Mouse (Mus musculus) intestine, postnatal 0 days (tissue): ENCODE data around the gene Yaf2. TPM values are rescaled to one million over a fixed set of nuclear protein-coding genes. Genes with fewer than 3 reads are reported as not detected.
A peak's percentile ranks its signal among the peaks of the same experiment; 100 is the strongest.

Experiments
- ATAC-seq: fragments of 200-750 bp; cut with Nextera tagmentation; 2 replicates; pipeline ENCODE4 v1.8.0; 2017; ENCODE audit warnings: mild to moderate bottlenecking, moderate TSS enrichment, moderate library complexity
- H3K27ac ChIP-seq: fragments of 300-500 bp; sonication (generic); 2 replicates; pipeline ENCODE4 v1.5.1; 2014; ENCODE audit warnings: mild to moderate bottlenecking, low read depth, low read length, moderate library complexity
- H3K27me3 ChIP-seq: fragments of 300-500 bp; sonication (generic); replicated peaks from 2 replicates; pipeline ENCODE4 v1.6.1; 2014; ENCODE audit warnings: low read length, mixed read lengths; ENCODE audit not compliant: control insufficient read depth, insufficient read depth
- H3K36me3 ChIP-seq: fragments of 300-500 bp; sonication (generic); 2 replicates; pipeline ENCODE4 v1.6.1; 2014; ENCODE audit warnings: mild to moderate bottlenecking, moderate library complexity; ENCODE audit not compliant: control insufficient read depth, insufficient read depth
- H3K4me1 ChIP-seq: fragments of 300-500 bp; sonication (generic); replicated peaks from 2 replicates; pipeline ENCODE4 v1.6.1; 2014; ENCODE audit warnings: antibody characterized with exemption, low read length, mixed read lengths; ENCODE audit not compliant: control insufficient read depth, insufficient read depth
- H3K4me2 ChIP-seq: fragments of 300-500 bp; sonication (generic); replicated peaks from 2 replicates; pipeline ENCODE4 v1.6.1; 2014; ENCODE audit warnings: low read depth, mild to moderate bottlenecking, moderate library complexity
- H3K4me3 ChIP-seq: fragments of 300-500 bp; sonication (generic); 2 replicates; pipeline ENCODE4 v1.5.1; 2014; ENCODE audit warnings: low read depth, low read length
- H3K9ac ChIP-seq: fragments of 300-500 bp; sonication (generic); 2 replicates; pipeline ENCODE4 v1.6.1; 2014; ENCODE audit warnings: mild to moderate bottlenecking, low read depth, low read length
- H3K9me3 ChIP-seq: fragments of 300-500 bp; sonication (generic); 2 replicates; pipeline ENCODE4 v1.6.1; 2016; ENCODE audit warnings: mixed run types; ENCODE audit not compliant: control insufficient read depth
- CTCF ChIP-seq: sonication (generic); IDR thresholded peaks from 2 replicates; pipeline ENCODE4 v1.5.1; 2016; ENCODE audit warnings: low read depth, mild to moderate bottlenecking, control low read depth, antibody characterized with exemption, moderate library complexity
- WGBS: fragments of 180-500 bp; shearing (Covaris S2); extraction: QIAGEN DNeasy Blood & Tissue Kit; methylation state at CpG from one replicate; pipeline ENCODE4 v1.1.7; 2014; 5-methylcytosine and 5-hydroxymethylcytosine counted together
- polyA plus RNA-seq: library from polyadenylated mRNA; unstranded; fragments of >200 nt; fragmentation: Nextera tagmentation; extraction: Ambion mirVana; gene quantifications from 2 replicates; pipeline ENCODE4 v1.2.1, GENCODE M21; 2015

Gene Yaf2
- polyA plus RNA-seq, 1 experiment from 2014 or later: 45.0 TPM

DNA sequence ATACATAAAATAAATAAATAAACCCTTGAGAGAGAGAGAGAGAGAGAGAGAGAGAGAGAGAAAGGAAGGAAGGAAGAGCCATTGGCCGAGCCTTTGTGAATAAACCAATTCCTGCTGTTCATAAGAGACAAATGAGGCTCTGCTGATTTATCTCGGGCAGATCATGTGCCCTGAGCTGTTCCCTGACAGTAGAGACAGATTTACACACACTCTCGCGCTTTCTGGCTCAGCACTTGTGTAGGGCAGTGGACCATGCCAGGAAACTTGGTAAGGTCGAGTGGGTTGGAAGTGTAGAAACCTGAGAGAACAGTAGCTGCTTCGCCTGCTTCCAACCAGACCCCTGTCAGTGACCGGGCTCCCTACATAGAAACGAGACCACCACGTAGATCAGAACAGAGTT, 31.8 kb upstream of the Yaf2 start:
- WGBS: 59% methylated on average over 9 of the region's 9 CpGs
- Histone ChIP-seq H3K9ac (no peak overlapping the region), H3K27ac (no peak overlapping the region), H3K4me2 (no peak overlapping the region), H3K4me3 (no peak overlapping the region), H3K27me3 (no peaks in the 10 kb centered on the region), H3K4me1 (no peaks in the 10 kb centered on the region), H3K9me3 (no peaks in the 10 kb centered on the region), H3K36me3 (no peaks in the 10 kb centered on the region)
- no peak for TF ChIP-seq CTCF
- no peak for ATAC-seq

GRCm38 (mm10) chr15:93365561-93365960, 28.8 kb upstream of the Yaf2 start:
- no peaks in the 10 kb centered on the region for H3K27me3 ChIP-seq
- no peak for TF ChIP-seq CTCF
- H3K9me3 ChIP-seq: no peaks in the 10 kb centered on the region
- no peaks in the 10 kb centered on the region for H3K36me3 ChIP-seq
- ATAC-seq: no peak
- H3K9ac ChIP-seq: no peak overlapping the region
- WGBS: 76% methylated on average over 6 of the region's 6 CpGs
- no peak overlapping the region for H3K4me2 ChIP-seq
- H3K4me3 ChIP-seq: no peak overlapping the region
- no peaks in the 10 kb centered on the region for H3K4me1 ChIP-seq
- no peak overlapping the region for H3K27ac ChIP-seq

GRCm38 (mm10) chr15:93358346-93359095, 21.8 kb upstream of the Yaf2 start:
- no peaks in the 10 kb centered on the region for H3K4me1 ChIP-seq
- WGBS: 92% methylated on average over 18 of the region's 19 CpGs
- no peaks in the 10 kb centered on the region for H3K9me3 ChIP-seq
- no peak overlapping the region for H3K27ac ChIP-seq
- H3K36me3 ChIP-seq: no peaks in the 10 kb centered on the region
- no peak overlapping the region for H3K9ac ChIP-seq
- no peak overlapping the region for H3K4me2 ChIP-seq
- no peaks in the 10 kb centered on the region for H3K27me3 ChIP-seq
- H3K4me3 ChIP-seq: no peak overlapping the region
- ATAC-seq: no peak
- TF ChIP-seq CTCF: no peak

DNA sequence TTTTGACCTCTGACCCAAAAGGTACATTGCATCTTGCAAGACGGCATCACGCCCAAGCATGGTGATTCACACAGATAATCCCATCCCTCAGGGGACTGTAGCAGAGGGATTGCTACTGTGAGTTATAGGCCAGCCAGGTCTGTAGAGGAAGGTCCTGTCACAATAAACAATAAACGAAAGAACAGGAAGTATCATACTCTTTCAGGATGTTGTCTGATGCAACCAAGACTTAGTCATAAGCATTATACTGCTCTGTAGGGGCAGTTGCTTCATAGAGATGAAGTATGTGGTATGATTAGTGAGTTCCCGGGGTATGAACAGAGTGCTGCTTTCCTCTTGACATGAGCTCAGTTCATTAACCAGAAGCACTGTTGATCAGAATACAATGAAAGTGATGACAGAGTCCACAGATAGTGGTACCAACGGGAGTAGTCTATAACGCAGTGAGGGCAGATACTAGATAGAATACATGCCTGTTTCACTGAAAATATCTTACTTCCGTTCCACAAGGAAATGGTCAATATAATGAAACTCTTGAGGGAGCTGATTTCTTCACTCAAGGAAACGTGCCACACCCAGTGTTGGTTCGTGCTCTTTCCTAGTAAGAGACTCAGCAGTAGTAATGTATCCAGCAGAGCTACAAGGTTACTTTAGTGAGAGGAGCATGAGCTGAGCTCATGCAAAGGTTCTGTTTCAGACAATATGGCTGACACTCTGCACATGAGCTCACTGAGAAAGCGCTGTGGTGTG, 4.1 kb upstream of the Yaf2 start:
- H3K9ac ChIP-seq: no peak overlapping the region
- no peaks in the 10 kb centered on the region for H3K36me3 ChIP-seq
- H3K4me1 ChIP-seq: no peaks in the 10 kb centered on the region
- 0 out of 2 replicates have a peak, but pooled peaks have one; percentile 9 for ATAC-seq
- no peak overlapping the region for H3K4me3 ChIP-seq
- H3K9me3 ChIP-seq: no peaks in the 10 kb centered on the region
- H3K4me2 ChIP-seq: no peak overlapping the region
- no peaks in the 10 kb centered on the region for H3K27me3 ChIP-seq
- TF ChIP-seq CTCF: no peak
- 59% methylated on average over 10 of the region's 10 CpGs for WGBS
- no peak overlapping the region for H3K27ac ChIP-seq

DNA sequence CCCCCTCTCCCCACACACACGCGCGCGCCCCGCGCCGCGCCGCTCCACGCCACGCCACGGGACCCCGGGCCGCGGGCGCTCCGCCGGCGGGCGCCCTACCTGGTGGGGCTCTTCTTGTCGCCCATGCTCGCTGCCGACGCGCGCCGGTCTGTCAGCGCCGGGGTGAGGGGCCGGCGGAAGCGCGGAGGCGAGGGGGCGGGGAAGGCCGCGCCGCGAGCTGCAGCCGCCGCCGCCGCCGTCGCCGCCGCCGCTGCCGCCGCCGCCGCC, 144 bp downstream of the Yaf2 start:
- Histone ChIP-seq H3K27ac (peak overlapping the region; percentile 89), H3K36me3 (peaks cover 9% of the 10 kb centered on the region), H3K4me3 (peak overlapping the region; percentile 79), H3K27me3 (no peaks in the 10 kb centered on the region), H3K9ac (peak overlapping the region; percentile 91), H3K4me1 (no peaks in the 10 kb centered on the region), H3K4me2 (peak overlapping the region; percentile 95), H3K9me3 (no peaks in the 10 kb centered on the region)
- under 1% methylated on average over 27 of the region's 52 CpGs for WGBS
- no peak; the same call in 1 of the 2 replicates for ATAC-seq
- no peak for TF ChIP-seq CTCF

GRCm38 (mm10) chr15:93335821-93336657, 696 bp downstream of the Yaf2 start:
- 0 out of 2 replicates have a peak, but pooled peaks have one; percentile 37 for TF ChIP-seq CTCF
- Histone ChIP-seq H3K27ac (peak overlapping the region; percentile 89), H3K27me3 (no peaks in the 10 kb centered on the region), H3K36me3 (peaks cover 9% of the 10 kb centered on the region), H3K4me2 (peak overlapping the region; percentile 95), H3K9ac (peak overlapping the region; percentile 91), H3K4me1 (no peaks in the 10 kb centered on the region), H3K4me3 (peak overlapping the region; percentile 79), H3K9me3 (no peaks in the 10 kb centered on the region)
- peak; percentile 56 for ATAC-seq
- under 1% methylated on average over 65 of the region's 110 CpGs for WGBS
